Mouse (Mus musculus) lung, embryonic 15.5 days (tissue): ENCODE data around the gene Slc7a5. TPM values are rescaled to one million over a fixed set of nuclear protein-coding genes. Genes with fewer than 3 reads are reported as not detected.

Source experiments
- ATAC-seq: fragments of 200-750 bp; cut with Nextera tagmentation; 2 replicates; pipeline ENCODE4 v1.8.0; 2017; ENCODE audit warnings: moderate number of reproducible peaks, borderline replicate concordance; ENCODE audit not compliant: low FRiP score, low TSS enrichment; ENCODE audit errors: extremely low read depth
- H3K27ac ChIP-seq: fragments of 300-500 bp; sonication (generic); 2 replicates; pipeline ENCODE4 v1.5.1; 2015; ENCODE audit warnings: moderate library complexity, mild to moderate bottlenecking, inconsistent platforms
- H3K27me3 ChIP-seq: fragments of 300-500 bp; sonication (generic); 2 replicates; pipeline ENCODE4 v1.6.1; 2015; ENCODE audit warnings: inconsistent platforms
- H3K36me3 ChIP-seq: fragments of 300-500 bp; sonication (generic); 2 replicates; pipeline ENCODE4 v1.6.1; 2015; ENCODE audit warnings: inconsistent platforms
- H3K4me1 ChIP-seq: fragments of 300-500 bp; sonication (generic); 2 replicates; pipeline ENCODE4 v1.6.1; 2015; ENCODE audit warnings: inconsistent platforms
- H3K4me2 ChIP-seq: fragments of 300-500 bp; sonication (generic); 2 replicates; pipeline ENCODE4 v1.6.1; 2015; ENCODE audit warnings: inconsistent platforms, mild to moderate bottlenecking, moderate library complexity
- H3K4me3 ChIP-seq: fragments of 300-500 bp; sonication (generic); 2 replicates; pipeline ENCODE4 v1.5.1; 2015; ENCODE audit warnings: mild to moderate bottlenecking, inconsistent platforms
- H3K9ac ChIP-seq: fragments of 300-500 bp; sonication (generic); 2 replicates; pipeline ENCODE4 v1.6.1; 2015; ENCODE audit warnings: inconsistent platforms
- H3K9me3 ChIP-seq: fragments of 300-500 bp; sonication (generic); 2 replicates; pipeline ENCODE4 v1.6.1; 2016; ENCODE audit warnings: inconsistent platforms
- WGBS: fragments of 180-500 bp; shearing (Covaris S2); methylation state at CpG from one replicate; pipeline ENCODE4 v1.1.7; 2015; 5-methylcytosine and 5-hydroxymethylcytosine counted together
- polyA plus RNA-seq: library from polyadenylated mRNA; unstranded; fragments of >200 nt; fragmentation: Nextera tagmentation; extraction: Ambion mirVana; gene quantifications from 2 replicates; pipeline ENCODE4 v1.2.1, GENCODE M21; 2015

The Slc7a5 gene
- polyA plus RNA-seq, 1 experiment from 2014 or later: 14.8 TPM

GRCm38 (mm10) chr8:121889810-121890785 is 17.4 kb downstream of the Slc7a5 start:
- Histone ChIP-seq H3K4me2 (no peak overlapping the region), H3K9ac (no peak overlapping the region), H3K4me3 (no peak overlapping the region), H3K27ac (no peak overlapping the region), H3K36me3 (peaks cover 19% of the 10 kb centered on the region), H3K9me3 (no peaks in the 10 kb centered on the region), H3K27me3 (no peaks in the 10 kb centered on the region), H3K4me1 (no peaks in the 10 kb centered on the region)
- ATAC-seq: no peak
- 68% methylated on average over 15 of the region's 15 CpGs for WGBS

- no peak overlapping the region for H3K4me2 ChIP-seq
- H3K27me3 ChIP-seq: no peaks in the 10 kb centered on the region
- no peak overlapping the region for H3K9ac ChIP-seq
- H3K9me3 ChIP-seq: no peaks in the 10 kb centered on the region
- no peak overlapping the region for H3K4me3 ChIP-seq
- peaks cover 22% of the 10 kb centered on the region for H3K36me3 ChIP-seq
- no peak for ATAC-seq
- no peak overlapping the region for H3K27ac ChIP-seq
- no peaks in the 10 kb centered on the region for H3K4me1 ChIP-seq
- 93% methylated on average over 1 of the region's 1 CpGs for WGBS
Measured at GRCm38 (mm10) chr8:121889317-121889716, 18.2 kb downstream of the Slc7a5 start.

GRCm38 (mm10) chr8:121887547-121887946 is 19.9 kb downstream of the Slc7a5 start:
- H3K27me3 ChIP-seq: no peaks in the 10 kb centered on the region
- H3K4me3 ChIP-seq: no peak overlapping the region
- H3K4me2 ChIP-seq: no peak overlapping the region
- no peak overlapping the region for H3K9ac ChIP-seq
- peaks cover 31% of the 10 kb centered on the region for H3K36me3 ChIP-seq
- WGBS: 56% methylated on average over 1 of the region's 1 CpGs
- no peaks in the 10 kb centered on the region for H3K9me3 ChIP-seq
- no peaks in the 10 kb centered on the region for H3K4me1 ChIP-seq
- no peak for ATAC-seq
- H3K27ac ChIP-seq: no peak overlapping the region

GRCm38 (mm10) chr8:121885433-121885832 is 22.1 kb downstream of the Slc7a5 start:
- Histone ChIP-seq H3K4me1 (peaks cover 7% of the 10 kb centered on the region; the same call in 1 of the 2 replicates), H3K4me3 (no peak overlapping the region), H3K9ac (no peak overlapping the region), H3K36me3 (peaks cover 31% of the 10 kb centered on the region), H3K27ac (no peak overlapping the region), H3K27me3 (no peaks in the 10 kb centered on the region), H3K4me2 (no peak overlapping the region), H3K9me3 (no peaks in the 10 kb centered on the region)
- ATAC-seq: no peak
- WGBS: 88% methylated on average over 6 of the region's 6 CpGs

GRCm38 (mm10) chr8:121885001-121885400 is 22.5 kb downstream of the Slc7a5 start:
- no peak overlapping the region for H3K27ac ChIP-seq
- no peak overlapping the region for H3K4me2 ChIP-seq
- H3K9ac ChIP-seq: no peak overlapping the region
- H3K4me1 ChIP-seq: peaks cover 7% of the 10 kb centered on the region; the same call in 1 of the 2 replicates
- no peaks in the 10 kb centered on the region for H3K27me3 ChIP-seq
- H3K9me3 ChIP-seq: no peaks in the 10 kb centered on the region
- 93% methylated on average over 9 of the region's 9 CpGs for WGBS
- H3K4me3 ChIP-seq: no peak overlapping the region
- peaks cover 31% of the 10 kb centered on the region for H3K36me3 ChIP-seq
- ATAC-seq: no peak

- Histone ChIP-seq H3K9ac (no peak overlapping the region), H3K4me1 (peaks cover 7% of the 10 kb centered on the region; the same call in 1 of the 2 replicates), H3K27ac (no peak overlapping the region), H3K9me3 (no peaks in the 10 kb centered on the region), H3K36me3 (peaks cover 31% of the 10 kb centered on the region), H3K4me3 (no peak overlapping the region), H3K4me2 (no peak overlapping the region), H3K27me3 (no peaks in the 10 kb centered on the region)
- ATAC-seq: no peak
- WGBS: 91% methylated on average over 3 of the region's 3 CpGs
Measured at GRCm38 (mm10) chr8:121884181-121884580, 23.3 kb downstream of the Slc7a5 start.

GRCm38 (mm10) chr8:121881921-121882320 is 25.6 kb downstream of the Slc7a5 start:
- WGBS: 78% methylated on average over 5 of the region's 5 CpGs
- no peaks in the 10 kb centered on the region for H3K9me3 ChIP-seq
- no peak overlapping the region for H3K4me3 ChIP-seq
- ATAC-seq: no peak
- H3K36me3 ChIP-seq: peaks cover 29% of the 10 kb centered on the region
- H3K27me3 ChIP-seq: no peaks in the 10 kb centered on the region
- no peak overlapping the region for H3K27ac ChIP-seq
- peaks cover 7% of the 10 kb centered on the region; the same call in 1 of the 2 replicates for H3K4me1 ChIP-seq
- no peak overlapping the region for H3K4me2 ChIP-seq
- H3K9ac ChIP-seq: no peak overlapping the region

GRCm38 (mm10) chr8:121880818-121881217 is 26.7 kb downstream of the Slc7a5 start:
- Histone ChIP-seq H3K4me3 (no peak overlapping the region), H3K9me3 (no peaks in the 10 kb centered on the region), H3K27ac (no peak overlapping the region), H3K27me3 (no peaks in the 10 kb centered on the region), H3K4me2 (no peak overlapping the region), H3K9ac (no peak overlapping the region), H3K36me3 (peaks cover 18% of the 10 kb centered on the region), H3K4me1 (peaks cover 7% of the 10 kb centered on the region; the same call in 1 of the 2 replicates)
- 20% methylated on average over 1 of the region's 1 CpGs for WGBS
- ATAC-seq: peak; percentile 37; the same call in 1 of the 2 replicates

GRCm38 (mm10) chr8:121879712-121880111 is 27.8 kb downstream of the Slc7a5 start:
- Histone ChIP-seq H3K27ac (no peak overlapping the region), H3K9me3 (no peaks in the 10 kb centered on the region), H3K9ac (no peak overlapping the region), H3K4me1 (peaks cover 9% of the 10 kb centered on the region; the same call in 1 of the 2 replicates), H3K4me3 (no peak overlapping the region), H3K4me2 (no peak overlapping the region), H3K27me3 (no peaks in the 10 kb centered on the region), H3K36me3 (peaks cover 10% of the 10 kb centered on the region; the same call in 1 of the 2 replicates)
- 77% methylated on average over 3 of the region's 3 CpGs for WGBS
- no peak for ATAC-seq

- Histone ChIP-seq H3K9me3 (no peaks in the 10 kb centered on the region), H3K4me3 (no peak overlapping the region), H3K36me3 (0 out of 2 replicates have a peak, but pooled peaks cover under 1% of the 10 kb centered on the region), H3K9ac (no peak overlapping the region), H3K27ac (no peak overlapping the region), H3K4me2 (no peak overlapping the region), H3K27me3 (no peaks in the 10 kb centered on the region), H3K4me1 (peaks cover 13% of the 10 kb centered on the region; the same call in 1 of the 2 replicates)
- WGBS: 76% methylated on average over 7 of the region's 7 CpGs
- no peak for ATAC-seq
Measured at GRCm38 (mm10) chr8:121877828-121878480, 29.5 kb downstream of the Slc7a5 start.

GRCm38 (mm10) chr8:121877212-121877611 is 30.3 kb downstream of the Slc7a5 start:
- H3K9ac ChIP-seq: no peak overlapping the region
- H3K4me3 ChIP-seq: no peak overlapping the region
- 48% methylated on average over 5 of the region's 5 CpGs for WGBS
- H3K36me3 ChIP-seq: no peaks in the 10 kb centered on the region
- H3K27ac ChIP-seq: no peak overlapping the region
- ATAC-seq: no peak
- H3K4me2 ChIP-seq: no peak overlapping the region
- H3K9me3 ChIP-seq: no peaks in the 10 kb centered on the region
- H3K27me3 ChIP-seq: no peaks in the 10 kb centered on the region
- H3K4me1 ChIP-seq: peaks cover 18% of the 10 kb centered on the region

- Histone ChIP-seq H3K4me3 (no peak overlapping the region), H3K36me3 (no peaks in the 10 kb centered on the region), H3K9me3 (no peaks in the 10 kb centered on the region), H3K4me2 (no peak overlapping the region), H3K27me3 (no peaks in the 10 kb centered on the region), H3K9ac (no peak overlapping the region), H3K4me1 (peaks cover 15% of the 10 kb centered on the region), H3K27ac (no peak overlapping the region)
- ATAC-seq: no peak
- 72% methylated on average over 9 of the region's 9 CpGs for WGBS
Measured at GRCm38 (mm10) chr8:121875517-121875916, 32.0 kb downstream of the Slc7a5 start.
